In genomic region chr17:35638475-35639190, GRCm38 (mm10) we compare ENCODE assay signal across 8 mouse cellular contexts. TPM values are rescaled to one million over a fixed set of nuclear protein-coding genes. Genes with fewer than 3 reads are reported as not detected.
DNase-seq lines count a peak whose midpoint lies in the region; ATAC-seq and TF ChIP-seq lines count a peak whose summit lies in the region.
"Had no signal": no experiment of that assay in that cellular context is flagged by ENCODE, and none has a peak within 500 bp of the region (broad histone marks: within the 10 kb centered on the region; RNA-seq: fewer than 3 reads in every experiment).

No protein-coding gene starts in this region.

- no peaks in the 10 kb centered on the region for H3K9me3 ChIP-seq in limb, embryonic 12.5 days
- H3K9me3 ChIP-seq in midbrain, embryonic 14.5 days (ENCODE audit: control insufficient read depth, low read length): no peaks in the 10 kb centered on the region

- TF ChIP-seq CTCF in brain, embryonic 14.5 days (IDR thresholded peaks at IDR 0.05; ENCODE audit: borderline replicate concordance, extremely low read depth, insufficient read depth, insufficient read length): no peak

- H3K9ac ChIP-seq in limb, embryonic 12.5 days (replicated peaks): no peak overlapping the region
- no peak overlapping the region for H3K9ac ChIP-seq in midbrain, embryonic 14.5 days (replicated peaks; ENCODE audit: low read length)

- TF ChIP-seq POLR2A in brain, embryonic 14.5 days (IDR thresholded peaks at IDR 0.05; ENCODE audit: borderline replicate concordance, extremely low read depth, insufficient read depth, insufficient read length, poor library complexity, severe bottlenecking): no peak

- no peaks in the 10 kb centered on the region for H3K36me3 ChIP-seq in limb, embryonic 12.5 days
- no peaks in the 10 kb centered on the region for H3K36me3 ChIP-seq in midbrain, embryonic 14.5 days (ENCODE audit: control insufficient read depth, insufficient read depth, low read length)

- H3K27me3 ChIP-seq in limb, embryonic 12.5 days: peaks cover 23% of the 10 kb centered on the region
- H3K27me3 ChIP-seq in midbrain, embryonic 14.5 days (ENCODE audit: control insufficient read depth, insufficient read depth, low read length): 0 out of 2 replicates have a peak, but pooled peaks cover 7% of the 10 kb centered on the region

- peaks cover 5% of the 10 kb centered on the region for H3K4me1 ChIP-seq in limb, embryonic 12.5 days (replicated peaks)
- no peaks in the 10 kb centered on the region for H3K4me1 ChIP-seq in midbrain, embryonic 14.5 days (ENCODE audit: control insufficient read depth, insufficient read depth, low read length)

- peak; percentile 75 for DNase-seq in MN1 (ENCODE audit: low spot score)
- DNase-seq in brain, embryonic 14.5 days (ENCODE audit: low read depth): peak; percentile 90
- peak; percentile 49 for DNase-seq in gastrocnemius, postnatal 10 days
- peak; percentile 91 for DNase-seq in induced T-regulatory cell, adult 2 months (ENCODE audit: low read depth)
- peak; percentile 82 for DNase-seq in midbrain, embryonic 14.5 days
- peak; percentile 84 for DNase-seq in testis, postnatal 10 days (ENCODE audit: low spot score)

- 23% methylated on average over 14 of the region's 14 CpGs for WGBS in limb, embryonic 12.5 days
- 33% methylated on average over 14 of the region's 14 CpGs for WGBS in midbrain, embryonic 14.5 days

- ATAC-seq in limb, embryonic 12.5 days (ENCODE audit: insufficient number of reproducible peaks, insufficient read depth, low FRiP score, low TSS enrichment, low read depth): peak; percentile 49; the same call in 1 of the 2 replicates
- peak; percentile 73 for ATAC-seq in midbrain, embryonic 14.5 days (ENCODE audit: low FRiP score, low TSS enrichment)

- H3K4me2 ChIP-seq in limb, embryonic 12.5 days: peak overlapping the region; percentile 41
- peak overlapping the region; percentile 24; the same call in 1 of the 2 replicates for H3K4me2 ChIP-seq in midbrain, embryonic 14.5 days (ENCODE audit: low read length)

- no peak overlapping the region for H3K27ac ChIP-seq in limb, embryonic 12.5 days
- H3K27ac ChIP-seq in midbrain, embryonic 14.5 days (replicated peaks; ENCODE audit: low read depth, low read length): no peak overlapping the region

- H3K4me3 ChIP-seq in limb, embryonic 12.5 days (replicated peaks): no peak overlapping the region
- H3K4me3 ChIP-seq in midbrain, embryonic 14.5 days (replicated peaks; ENCODE audit: low read depth, low read length): no peak overlapping the region

RNA-seq across cellular contexts. Expression of gene Mucl3, which starts 4.9 kb away (rescaled TPM):
- polyA plus RNA-seq in brain, embryonic 14.5 days (2012; rRNA removed): 0.05 and 0.11 TPM in 2 replicates
- total RNA-seq in gastrocnemius, postnatal 10 days (2021): not detected
- 0.08 and 0.10 TPM in 2 replicates for polyA plus RNA-seq in limb, embryonic 12.5 days (2016; fragmentation: Nextera tagmentation; extraction: Ambion mirVana)
- polyA plus RNA-seq in midbrain, embryonic 14.5 days (2014; fragmentation: Nextera tagmentation; extraction: Ambion mirVana): not detected in 2 replicates
- total RNA-seq: gastrocnemius, adult 8-10 months had no signal

RNA-seq across cellular contexts. Expression of gene Gm9573, which starts 12.2 kb away (rescaled TPM):
- polyA plus RNA-seq in brain, embryonic 14.5 days (2012; rRNA removed): not detected in 2 replicates
- total RNA-seq in gastrocnemius, postnatal 10 days (2021): not detected
- polyA plus RNA-seq in limb, embryonic 12.5 days (2016; fragmentation: Nextera tagmentation; extraction: Ambion mirVana): not detected in 2 replicates
- not detected in 2 replicates for polyA plus RNA-seq in midbrain, embryonic 14.5 days (2014; fragmentation: Nextera tagmentation; extraction: Ambion mirVana)
- total RNA-seq: gastrocnemius, adult 8-10 months had no signal

RNA-seq across cellular contexts. Expression of gene Vars2, which starts 28.8 kb away (rescaled TPM):
- polyA plus RNA-seq in brain, embryonic 14.5 days (2012; rRNA removed): 36.8 and 40.6 TPM in 2 replicates
- 10 to 100 TPM; 17.0 to 24.0 TPM for total RNA-seq in gastrocnemius, postnatal 10 days (2021)
- 20.0 and 23.4 TPM in 2 replicates for polyA plus RNA-seq in limb, embryonic 12.5 days (2016; fragmentation: Nextera tagmentation; extraction: Ambion mirVana)
- 9.5 and 14.8 TPM in 2 replicates for polyA plus RNA-seq in midbrain, embryonic 14.5 days (2014; fragmentation: Nextera tagmentation; extraction: Ambion mirVana)

RNA-seq across cellular contexts. Expression of gene Gtf2h4, which starts 34.9 kb away (rescaled TPM):
- 28.8 and 40.8 TPM in 2 replicates for polyA plus RNA-seq in brain, embryonic 14.5 days (2012; rRNA removed)
- 10 to 100 TPM; 18.2 to 20.5 TPM for total RNA-seq in gastrocnemius, postnatal 10 days (2021)
- 53.6 and 58.2 TPM in 2 replicates for polyA plus RNA-seq in limb, embryonic 12.5 days (2016; fragmentation: Nextera tagmentation; extraction: Ambion mirVana)
- polyA plus RNA-seq in midbrain, embryonic 14.5 days (2014; fragmentation: Nextera tagmentation; extraction: Ambion mirVana): 23.6 and 25.5 TPM in 2 replicates

RNA-seq across cellular contexts. Expression of gene Sfta2, which starts 37.3 kb away (rescaled TPM):
- polyA plus RNA-seq in brain, embryonic 14.5 days (2012; rRNA removed): 0.29 TPM in 1 of 2 replicates, not detected in the other
- total RNA-seq in gastrocnemius, postnatal 10 days (2021): not detected
- polyA plus RNA-seq in limb, embryonic 12.5 days (2016; fragmentation: Nextera tagmentation; extraction: Ambion mirVana): not detected in 2 replicates
- polyA plus RNA-seq in midbrain, embryonic 14.5 days (2014; fragmentation: Nextera tagmentation; extraction: Ambion mirVana): not detected in 2 replicates
- total RNA-seq: gastrocnemius, adult 8-10 months had no signal
